Mouse (Mus musculus) forebrain, embryonic 16.5 days (tissue): ENCODE results near the gene Coch. TPM values are rescaled to one million over a fixed set of nuclear protein-coding genes. Genes with fewer than 3 reads are reported as not detected.
"Not testable (repeated sequence)": the region's sequence is repeated elsewhere in the genome, so short reads cannot be mapped to it uniquely, and the experiment has no call there.

Source experiments
- ATAC-seq: fragments of 200-750 bp; cut with Nextera tagmentation; 2 replicates; pipeline ENCODE4 v1.8.0; 2017; ENCODE audit warnings: mild to moderate bottlenecking, moderate library complexity
- H3K27ac ChIP-seq: fragments of 300-500 bp; sonication (generic); 2 replicates; pipeline ENCODE4 v1.5.1; 2014; ENCODE audit warnings: low read length, control low read depth
- H3K27me3 ChIP-seq: fragments of 300-500 bp; sonication (generic); replicated peaks from 2 replicates; pipeline ENCODE4 v1.6.1; 2014; ENCODE audit warnings: low read length; ENCODE audit not compliant: control insufficient read depth, insufficient read depth
- H3K36me3 ChIP-seq: fragments of 300-500 bp; sonication (generic); 2 replicates; pipeline ENCODE4 v1.6.1; 2014; ENCODE audit not compliant: control insufficient read depth, insufficient read depth
- H3K4me1 ChIP-seq: fragments of 300-500 bp; sonication (generic); replicated peaks from 2 replicates; pipeline ENCODE4 v1.6.1; 2014; ENCODE audit warnings: low read length; ENCODE audit not compliant: control insufficient read depth, insufficient read depth
- H3K4me2 ChIP-seq: fragments of 300-500 bp; sonication (generic); 2 replicates; pipeline ENCODE4 v1.6.1; 2014; ENCODE audit warnings: mild to moderate bottlenecking, low read length, control low read depth
- H3K4me3 ChIP-seq: fragments of 300-500 bp; sonication (generic); replicated peaks from 2 replicates; pipeline ENCODE4 v1.5.1; 2014; ENCODE audit warnings: mild to moderate bottlenecking, low read length, control low read depth
- H3K9ac ChIP-seq: fragments of 300-500 bp; sonication (generic); replicated peaks from 2 replicates; pipeline ENCODE4 v1.6.1; 2014; ENCODE audit warnings: low read depth, low read length, control low read depth
- H3K9me3 ChIP-seq: fragments of 300-500 bp; sonication (generic); 2 replicates; pipeline ENCODE4 v1.6.1; 2016; ENCODE audit warnings: low read length; ENCODE audit not compliant: control insufficient read depth
- WGBS: fragments of 180-500 bp; shearing (Covaris S2); extraction: QIAGEN DNeasy Blood & Tissue Kit; methylation state at CpG from one replicate; pipeline ENCODE4 v1.1.7; 2014; 5-methylcytosine and 5-hydroxymethylcytosine counted together
- polyA plus RNA-seq: library from polyadenylated mRNA; unstranded; fragments of >200 nt; fragmentation: Nextera tagmentation; extraction: Ambion mirVana; gene quantifications from 2 replicates; pipeline ENCODE4 v1.2.1, GENCODE M21; 2015

The Coch gene
- 9.3 and 11.4 TPM in 2 replicates for polyA plus RNA-seq

DNA sequence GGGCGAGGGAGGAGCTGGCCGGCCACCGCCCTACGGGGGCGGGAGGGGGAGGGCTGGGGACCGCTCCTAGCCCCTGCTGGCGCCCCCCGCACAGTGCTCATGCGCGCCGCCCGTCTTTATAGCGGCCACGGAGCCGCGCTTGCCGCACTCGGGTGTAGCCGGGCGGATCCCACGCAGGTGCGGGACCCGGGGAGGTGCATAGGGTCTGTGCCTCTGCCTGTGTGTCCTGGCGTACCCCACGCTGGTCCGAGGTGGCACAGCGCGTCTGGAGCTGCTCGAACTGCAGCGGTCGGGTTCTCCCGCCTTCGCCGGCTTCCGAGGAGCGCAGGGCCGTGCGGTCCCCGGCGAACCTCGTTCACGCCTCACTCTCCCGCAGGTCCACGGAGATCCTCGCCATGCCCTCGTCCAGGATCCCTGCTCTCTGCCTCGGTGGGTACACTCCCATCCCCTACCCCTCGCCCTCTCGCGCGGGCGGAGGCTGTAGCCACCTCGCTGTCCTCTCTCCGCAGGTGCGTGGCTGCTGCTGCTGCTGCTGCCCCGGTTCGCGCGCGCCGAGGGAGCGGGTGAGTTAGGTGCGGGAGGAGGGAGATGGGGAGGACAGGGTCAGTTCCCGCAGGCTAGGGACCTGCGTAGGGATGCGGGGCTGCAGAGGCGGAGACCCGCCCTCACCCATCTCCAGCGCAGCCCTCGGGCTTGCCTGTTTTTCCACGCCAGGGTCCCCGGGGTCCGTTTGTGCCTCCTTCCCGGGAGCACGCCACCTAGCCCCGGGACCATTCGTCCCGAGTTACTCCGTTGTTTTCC, at the start of gene Coch:
Coch (plus strand) TSS at position 113 of the 801 bp plus-strand sequence.
- Histone ChIP-seq H3K4me1 (peaks cover 12% of the 10 kb centered on the region), H3K36me3 (no peaks in the 10 kb centered on the region), H3K9ac (peak within 1 kb of the TSS; percentile 71), H3K27me3 (peaks cover 18% of the 10 kb centered on the region), H3K4me2 (peak within 1 kb of the TSS; percentile 92), H3K27ac (no peak within 1 kb of the TSS), H3K4me3 (peak within 1 kb of the TSS; percentile 76), H3K9me3 (no peaks in the 10 kb centered on the region)
- WGBS: under 1% methylated on average over 58 of the region's 79 CpGs
- peak; percentile 87 for ATAC-seq

DNA sequence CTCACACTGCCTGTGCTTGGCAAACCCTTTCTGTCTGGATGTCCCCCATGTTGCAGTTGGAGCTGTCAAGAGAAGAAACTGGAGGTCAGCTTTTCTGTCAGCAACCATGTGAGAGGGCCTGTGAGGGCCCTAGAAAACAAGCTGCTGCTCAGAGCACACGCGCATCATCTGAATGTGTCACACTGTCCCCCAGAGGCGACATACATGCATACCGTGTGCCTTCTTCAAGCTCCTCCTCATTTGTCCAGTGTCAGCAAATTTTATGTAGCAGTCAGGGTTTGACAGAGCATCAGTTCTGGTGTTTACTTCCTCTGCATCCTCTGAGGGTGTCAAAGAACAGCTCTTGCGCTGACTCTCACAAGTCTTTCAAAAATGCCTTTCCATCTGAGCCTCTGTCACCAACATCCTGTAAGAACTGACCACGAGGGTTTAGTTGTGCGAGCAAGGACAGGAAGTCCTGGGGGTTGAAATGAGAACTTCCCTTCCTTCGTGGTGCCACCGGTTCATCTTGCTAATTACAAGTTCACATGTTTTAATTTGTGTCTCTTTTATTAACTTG, 49.7 kb upstream of the Coch start:
- Histone ChIP-seq H3K9me3 (no peaks in the 10 kb centered on the region), H3K27ac (no peak overlapping the region), H3K27me3 (no peaks in the 10 kb centered on the region), H3K9ac (no peak overlapping the region), H3K36me3 (no peaks in the 10 kb centered on the region), H3K4me2 (no peak overlapping the region), H3K4me3 (no peak overlapping the region), H3K4me1 (no peaks in the 10 kb centered on the region)
- ATAC-seq: no peak
- 79% methylated on average over 9 of the region's 9 CpGs for WGBS

DNA sequence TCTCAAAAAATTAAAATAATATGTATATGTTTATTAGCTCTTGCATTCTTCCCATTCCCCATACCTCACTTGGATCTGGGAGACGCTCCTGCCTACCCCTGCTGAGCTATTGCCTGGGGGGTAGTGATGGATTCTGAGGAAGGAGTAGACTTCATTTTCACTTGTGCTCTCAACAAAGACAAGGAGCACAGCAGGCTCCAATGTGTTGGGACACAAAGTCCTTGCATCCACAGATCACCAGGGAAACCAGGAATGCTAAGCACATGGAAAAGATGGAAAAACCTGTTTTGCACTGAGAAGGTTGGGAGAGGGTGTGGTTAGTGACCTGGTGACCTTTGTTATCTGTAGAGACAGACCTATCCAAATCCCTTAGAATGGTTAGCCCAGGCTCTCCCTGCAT, 38.1 kb upstream of the Coch start:
- no peaks in the 10 kb centered on the region for H3K9me3 ChIP-seq
- H3K27ac ChIP-seq: no peak overlapping the region
- H3K27me3 ChIP-seq: no peaks in the 10 kb centered on the region
- WGBS: 77% methylated on average over 1 of the region's 1 CpGs
- ATAC-seq: no peak
- H3K4me2 ChIP-seq: no peak overlapping the region
- H3K9ac ChIP-seq: no peak overlapping the region
- H3K4me1 ChIP-seq: no peaks in the 10 kb centered on the region
- H3K4me3 ChIP-seq: no peak overlapping the region
- H3K36me3 ChIP-seq: no peaks in the 10 kb centered on the region

DNA sequence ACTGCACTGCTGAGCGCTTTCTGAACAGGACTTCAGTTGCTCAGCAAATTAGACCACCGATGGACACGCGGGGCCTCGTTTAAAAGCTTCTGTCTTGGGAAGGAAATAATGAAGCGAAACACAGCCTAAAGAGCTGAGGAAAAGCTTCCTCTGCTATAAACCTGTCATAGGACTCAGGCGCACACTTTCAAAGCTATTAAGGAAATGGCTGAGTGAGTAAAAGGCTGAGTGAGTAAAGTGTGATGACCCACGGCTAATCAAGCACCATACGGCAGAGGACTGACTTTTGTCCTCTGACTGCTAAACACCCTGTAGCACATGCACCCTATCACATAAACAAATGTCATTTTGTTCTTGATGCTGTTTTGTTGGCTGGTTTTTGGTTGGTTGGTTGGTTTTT, 31.7 kb upstream of the Coch start:
- Histone ChIP-seq H3K36me3 (no peaks in the 10 kb centered on the region), H3K9me3 (no peaks in the 10 kb centered on the region), H3K4me3 (no peak overlapping the region), H3K4me2 (no peak overlapping the region), H3K9ac (no peak overlapping the region), H3K27me3 (no peaks in the 10 kb centered on the region), H3K27ac (no peak overlapping the region), H3K4me1 (no peaks in the 10 kb centered on the region)
- no peak for ATAC-seq
- WGBS: 72% methylated on average over 9 of the region's 9 CpGs

DNA sequence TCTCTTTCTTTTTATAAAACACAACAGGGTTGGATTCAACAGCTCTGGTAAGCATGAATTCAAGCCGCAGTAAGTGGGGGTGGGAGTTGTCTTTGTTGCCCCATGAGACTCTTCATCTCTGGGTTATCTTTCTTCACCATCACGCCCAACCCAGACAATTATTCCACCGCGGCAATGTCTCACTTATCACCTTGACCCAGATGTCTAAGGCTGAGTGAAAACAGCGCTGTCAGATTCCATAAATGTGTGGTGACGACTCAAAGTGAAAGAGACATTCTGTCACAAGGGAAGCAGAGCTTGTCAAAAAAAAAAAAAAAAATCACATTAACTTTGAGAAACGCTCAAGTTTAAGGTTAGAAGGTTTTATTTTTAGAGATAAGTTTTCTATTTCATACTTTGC, 25.9 kb upstream of the Coch start:
- Histone ChIP-seq H3K9me3 (no peaks in the 10 kb centered on the region), H3K4me1 (no peaks in the 10 kb centered on the region), H3K4me3 (no peak overlapping the region), H3K27me3 (no peaks in the 10 kb centered on the region), H3K36me3 (no peaks in the 10 kb centered on the region), H3K27ac (no peak overlapping the region), H3K4me2 (no peak overlapping the region), H3K9ac (no peak overlapping the region)
- ATAC-seq: no peak
- WGBS: 88% methylated on average over 7 of the region's 7 CpGs

DNA sequence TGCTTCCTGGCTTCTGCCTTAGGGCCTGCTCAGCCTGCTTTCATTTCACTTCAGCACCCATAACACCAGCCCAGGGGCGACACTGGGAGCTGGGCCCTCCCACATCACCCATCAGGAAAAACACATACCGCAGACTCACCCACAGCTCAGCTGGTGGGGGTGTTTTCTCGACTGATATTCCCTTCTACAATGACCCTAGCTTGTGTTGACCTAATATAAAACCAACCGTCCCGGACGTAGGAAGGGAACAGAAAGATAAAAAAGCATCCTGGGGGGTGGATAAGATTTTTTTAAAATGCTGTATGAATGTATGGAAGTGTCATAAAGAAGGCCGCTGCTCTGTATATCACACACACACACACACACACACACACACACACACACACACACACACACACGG, 23.7 kb upstream of the Coch start:
- H3K27me3 ChIP-seq: no peaks in the 10 kb centered on the region
- H3K36me3 ChIP-seq: no peaks in the 10 kb centered on the region
- H3K4me3 ChIP-seq: no peak overlapping the region
- no peak for ATAC-seq
- WGBS: 91% methylated on average over 8 of the region's 8 CpGs
- H3K9me3 ChIP-seq: no peaks in the 10 kb centered on the region
- H3K9ac ChIP-seq: no peak overlapping the region
- H3K4me1 ChIP-seq: no peaks in the 10 kb centered on the region
- no peak overlapping the region for H3K27ac ChIP-seq
- no peak overlapping the region for H3K4me2 ChIP-seq

- Histone ChIP-seq H3K36me3 (no peaks in the 10 kb centered on the region), H3K9me3 (no peaks in the 10 kb centered on the region), H3K27me3 (no peaks in the 10 kb centered on the region), H3K4me1 (no peaks in the 10 kb centered on the region), H3K9ac (no peak overlapping the region), H3K27ac (no peak overlapping the region), H3K4me2 (no peak overlapping the region), H3K4me3 (no peak overlapping the region)
- WGBS: 70% methylated on average over 7 of the region's 7 CpGs
- ATAC-seq: no peak
These were observed 23.2 kb upstream of the Coch start for GRCm38 (mm10) chr12:51569944-51570343.

DNA sequence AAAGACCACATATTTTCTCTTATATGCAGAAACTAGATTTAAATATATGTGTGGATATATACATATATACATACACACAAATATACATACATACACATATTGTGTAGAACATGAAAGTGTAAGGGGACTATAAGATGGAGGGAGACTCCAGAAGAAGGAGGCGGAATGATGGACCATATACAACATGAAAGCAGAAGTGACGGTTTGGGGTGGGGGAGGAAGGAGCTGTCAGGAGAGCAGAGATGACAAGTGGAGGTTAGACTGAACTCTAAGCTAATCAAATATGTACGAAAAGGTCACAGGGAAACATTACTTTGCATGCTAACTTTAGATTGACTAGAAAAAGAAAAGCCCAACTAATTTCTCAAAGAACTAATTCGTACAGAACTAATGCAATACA, 20.5 kb upstream of the Coch start:
- no peak overlapping the region for H3K9ac ChIP-seq
- H3K36me3 ChIP-seq: no peaks in the 10 kb centered on the region
- no peaks in the 10 kb centered on the region for H3K9me3 ChIP-seq
- H3K4me3 ChIP-seq: no peak overlapping the region
- no peak overlapping the region for H3K27ac ChIP-seq
- ATAC-seq: no peak
- no peaks in the 10 kb centered on the region for H3K27me3 ChIP-seq
- no peaks in the 10 kb centered on the region for H3K4me1 ChIP-seq
- H3K4me2 ChIP-seq: no peak overlapping the region
- 89% methylated on average over 4 of the region's 4 CpGs for WGBS

DNA sequence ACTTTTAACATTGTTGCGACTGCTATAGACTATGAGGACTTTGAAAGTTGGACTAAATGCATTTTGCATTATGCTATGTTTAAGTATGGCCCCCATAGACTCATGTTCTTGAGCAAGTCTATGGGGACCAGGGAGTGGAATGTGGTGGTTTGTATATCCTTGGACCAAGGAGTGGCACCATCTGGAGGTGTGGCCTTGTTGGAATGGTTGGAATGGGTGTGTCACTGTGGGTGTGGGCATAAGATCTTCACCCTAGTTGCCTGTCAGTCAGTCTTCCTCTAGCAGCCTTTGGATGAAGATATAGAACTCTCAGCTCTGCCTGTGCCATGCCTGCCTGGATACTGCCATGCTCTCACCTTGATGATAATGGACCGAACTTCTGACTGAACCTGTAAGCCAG, 15.3 kb upstream of the Coch start:
- H3K36me3 ChIP-seq: not testable (repeated sequence)

More for the DNA sequence above, 15.3 kb upstream of the Coch start:
- 88% methylated on average over 2 of the region's 2 CpGs for WGBS
- not testable (repeated sequence) for ATAC-seq, H3K4me2 ChIP-seq, H3K9ac ChIP-seq, H3K27ac ChIP-seq, H3K9me3 ChIP-seq, H3K4me3 ChIP-seq, H3K4me1 ChIP-seq, H3K27me3 ChIP-seq
